Mouse (Mus musculus): ENCODE measurements around the gene Stx8. TPM values are rescaled to one million over a fixed set of nuclear protein-coding genes. Genes with fewer than 3 reads are reported as not detected.

Stx8 gene
- total RNA-seq (2023) = 33.2 TPM

GRCm38 (mm10) chr11:67965905-67966878 is at the start of gene Stx8:
Stx8 (plus strand) TSS chr11:67966193.

GRCm38 (mm10) chr11:67921827-67922754 is 43.9 kb upstream of the Stx8 start, which contains the start of gene Usp43:
Usp43 (minus strand) TSS chr11:67922153.

GRCm38 (mm10) chr11:67965242-67965883 is 630 bp upstream of the Stx8 start, which contains the start of gene Cfap52:
Cfap52 (minus strand) TSS chr11:67965651.

Other genes starting within 250 kb of the Stx8 start
- gene Glp2r, start 195.0 kb upstream of the Stx8 start, total RNA-seq (2023) = not detected
- gene Gsg1l2, start 191.6 kb upstream of the Stx8 start, total RNA-seq (2023) = not detected
- gene Dhrs7c, start 168.0 kb upstream of the Stx8 start, total RNA-seq (2023) = not detected
- gene Usp43, start 44.0 kb upstream of the Stx8 start, total RNA-seq (2023) = not detected
- gene Cfap52, start 542 bp upstream of the Stx8 start, total RNA-seq (2023) = not detected

Data from CD4-positive naive resting alpha-beta T cell, adult 57 days (primary cell).